Mouse (Mus musculus) T-helper 17 cell (primary cell): ENCODE measurements around the gene Rbfox3.

Experiments
- in situ Hi-C, 2 experiments: fragments of 300-600 bp; cut with MboI, MseI; formaldehyde crosslinking; loops; 1 replicate in 1 of 2; 2 replicates in 1 of 2; pipeline ENCODE4 v1.15.1; 2025; ENCODE audit warnings: high pct_unique_total_duplicates in 2 of 2

Rbfox3 gene

DNA sequence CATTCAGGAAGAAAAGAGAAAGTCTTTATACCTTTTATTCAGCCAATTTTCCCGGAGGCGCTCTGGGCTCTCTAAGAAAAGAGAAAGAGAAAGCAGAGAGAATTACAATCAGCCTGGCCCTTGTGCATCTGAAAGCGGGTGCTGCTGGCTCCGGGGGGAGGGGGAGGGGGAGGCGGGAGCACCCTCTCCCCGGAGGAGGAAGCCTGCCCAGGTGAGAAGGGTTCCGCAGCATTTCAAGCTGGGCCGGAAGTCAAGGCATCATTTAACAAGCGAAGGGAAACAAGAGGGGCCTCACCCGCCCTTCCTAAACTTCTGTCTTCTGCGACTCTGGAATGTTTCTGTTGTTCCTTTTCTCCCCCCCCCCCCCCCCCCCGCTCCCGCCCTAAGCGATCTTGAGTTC is 301.3 kb downstream of the Rbfox3 start:
- in situ Hi-C loops, result no loop called here

GRCm38 (mm10) chr11:118609236-118610000 is 302.0 kb downstream of the Rbfox3 start:
- in situ Hi-C loops, result no loop called here

DNA sequence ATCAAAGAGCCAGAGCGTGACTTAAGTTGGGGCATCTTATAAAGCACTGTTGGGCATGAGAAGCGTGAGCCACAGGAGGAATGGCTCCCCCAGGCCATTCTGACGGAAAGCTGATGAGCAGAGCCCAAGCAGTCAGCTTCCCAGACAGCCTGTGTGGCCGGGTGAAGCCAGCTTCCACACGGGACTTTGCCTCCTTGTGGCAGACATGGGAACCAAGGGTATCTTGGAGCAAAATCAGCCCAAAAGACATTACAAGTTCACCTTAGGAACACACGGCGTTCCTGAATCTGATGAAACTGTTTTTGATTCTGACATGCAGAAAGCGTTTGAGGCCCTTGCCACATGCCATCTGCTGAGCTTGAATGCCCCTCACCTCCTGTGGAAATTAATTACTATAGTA is 303.5 kb downstream of the Rbfox3 start:
- in situ Hi-C loops, result no loop called here

GRCm38 (mm10) chr11:118605570-118605969 is 305.8 kb downstream of the Rbfox3 start:
- in situ Hi-C loops, result no loop called here

- in situ Hi-C loops, result no loop called here
Observed at GRCm38 (mm10) chr11:118604206-118604605, 307.2 kb downstream of the Rbfox3 start.

DNA sequence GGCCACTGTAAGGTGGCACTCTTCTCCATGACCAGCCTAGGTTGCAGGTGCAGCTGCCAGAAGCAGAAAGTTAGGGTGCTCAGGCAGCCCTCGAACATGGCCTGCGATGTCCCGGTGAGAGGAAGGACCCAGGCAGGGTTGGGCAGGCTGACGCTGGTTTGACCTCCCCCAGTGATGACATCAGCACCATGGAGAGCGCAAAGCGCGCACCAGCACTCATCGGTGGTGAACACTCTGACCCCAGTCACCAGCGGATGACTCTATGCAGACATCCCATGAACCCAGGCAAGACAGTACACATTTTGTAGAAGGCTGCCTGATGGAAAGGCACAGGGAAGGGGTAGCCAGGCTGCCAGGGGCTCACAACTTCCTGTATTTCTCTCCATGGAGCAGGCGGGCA is 308.3 kb downstream of the Rbfox3 start:
- in situ Hi-C loops, result no loop called here

GRCm38 (mm10) chr11:118601484-118601883 is 309.9 kb downstream of the Rbfox3 start:
- in situ Hi-C loops, result no loop called here

DNA sequence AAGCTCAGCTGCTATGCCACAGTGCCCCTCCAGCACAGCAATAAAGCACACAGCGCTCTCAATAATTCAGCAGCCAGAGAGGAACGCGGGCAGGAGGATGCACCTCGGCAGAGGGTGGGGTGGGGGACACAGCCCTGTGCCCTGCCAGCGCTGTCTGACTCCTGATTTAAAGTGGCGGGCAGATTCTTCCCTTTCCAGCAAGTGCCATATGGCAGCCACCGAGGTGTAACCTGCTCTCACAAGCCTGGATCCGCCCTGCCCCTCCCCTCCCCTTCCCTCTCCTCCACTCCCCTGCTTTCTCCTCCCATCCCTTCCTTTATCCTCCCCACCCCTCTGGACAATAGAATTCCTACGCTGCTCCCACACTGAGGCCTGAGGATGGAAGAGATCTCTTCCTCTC is 311.2 kb downstream of the Rbfox3 start:
- in situ Hi-C loops, result no loop called here

GRCm38 (mm10) chr11:118598726-118599125 is 312.7 kb downstream of the Rbfox3 start:
- in situ Hi-C loops, result no loop called here

DNA sequence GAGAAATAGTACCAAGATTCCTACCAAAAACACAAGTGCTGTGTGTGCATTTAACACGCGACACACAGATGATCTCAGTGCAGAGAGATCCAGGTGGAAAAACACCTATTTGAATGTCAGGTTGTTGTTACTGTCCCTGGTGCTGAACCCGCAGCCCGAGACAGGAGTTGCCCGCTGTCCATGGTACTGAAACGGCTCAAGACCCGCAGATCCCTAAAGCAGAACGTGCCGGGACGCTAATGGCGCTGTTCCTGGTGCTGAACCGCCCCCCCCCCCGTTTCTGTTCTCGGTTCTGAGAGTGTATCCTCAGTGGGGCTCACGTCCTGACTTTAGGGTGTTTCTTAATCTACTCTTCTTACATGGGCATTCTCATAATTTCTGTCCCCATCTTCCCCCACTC is 326.6 kb downstream of the Rbfox3 start:
- in situ Hi-C loops, result no loop called here

DNA sequence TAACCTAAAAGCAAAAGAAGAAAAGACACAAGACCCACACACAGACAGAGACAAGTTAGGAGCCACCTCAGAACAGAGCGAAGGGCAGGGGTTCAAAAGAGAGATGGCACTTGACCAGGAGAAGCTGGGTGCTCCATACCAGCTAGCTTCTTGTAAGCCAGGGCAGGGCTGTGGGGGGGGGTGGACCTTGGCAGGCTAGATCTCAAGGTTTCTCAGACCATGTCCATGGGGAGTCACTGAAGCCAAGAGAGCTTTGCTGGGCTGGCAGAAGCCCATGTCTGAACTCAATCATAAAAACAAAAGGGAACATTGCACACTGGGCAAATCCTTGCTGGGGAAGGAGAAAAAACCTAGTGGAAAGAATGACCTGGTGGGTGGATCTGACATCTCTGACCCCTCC is 327.4 kb downstream of the Rbfox3 start:
- in situ Hi-C loops, result no loop called here

- in situ Hi-C loops, result no loop called here
Observed at GRCm38 (mm10) chr11:118583573-118583972, 327.8 kb downstream of the Rbfox3 start.

DNA sequence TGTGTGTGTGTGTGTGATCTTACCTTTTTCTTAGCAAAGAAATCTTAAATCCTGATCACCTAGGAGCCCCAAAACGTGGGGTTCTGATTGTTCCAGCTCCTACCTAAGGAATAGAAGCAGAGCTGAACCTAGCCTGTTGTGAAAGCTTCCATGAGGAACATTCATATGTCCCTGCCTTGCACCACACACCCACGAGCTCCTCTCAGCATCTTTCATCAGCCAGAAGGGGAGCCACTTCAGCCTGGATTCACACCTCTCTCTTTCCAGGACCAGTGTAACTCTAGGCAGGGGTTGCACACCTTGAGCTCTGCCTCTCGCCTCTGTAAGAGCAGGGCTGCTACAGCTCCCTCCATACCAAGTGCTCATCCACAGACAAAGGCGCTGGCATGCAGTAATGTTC is 330.4 kb downstream of the Rbfox3 start:
- in situ Hi-C loops, result no loop called here

GRCm38 (mm10) chr11:118579622-118580021 is 331.8 kb downstream of the Rbfox3 start:
- in situ Hi-C loops, result no loop called here

DNA sequence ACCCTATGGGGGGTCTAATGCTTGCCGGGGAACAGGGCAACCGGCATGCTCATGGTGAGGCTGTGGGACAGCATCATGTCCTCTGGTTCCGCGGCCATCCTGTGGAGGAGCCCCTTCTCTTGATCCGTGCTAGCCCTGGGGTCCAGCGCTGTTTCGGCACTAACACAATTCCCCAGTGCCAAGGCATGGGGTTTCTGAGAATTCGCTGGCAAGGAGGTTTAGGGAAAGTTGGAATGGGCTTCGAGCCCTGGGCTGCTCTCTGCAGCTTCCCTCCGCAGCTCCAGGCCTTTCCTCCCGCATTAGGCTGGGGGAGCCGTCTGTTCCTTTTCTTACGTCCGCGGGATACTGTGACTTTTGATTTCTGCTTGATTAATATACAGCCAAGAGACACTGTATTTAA is 334.1 kb downstream of the Rbfox3 start:
- in situ Hi-C loops, result no loop called here

DNA sequence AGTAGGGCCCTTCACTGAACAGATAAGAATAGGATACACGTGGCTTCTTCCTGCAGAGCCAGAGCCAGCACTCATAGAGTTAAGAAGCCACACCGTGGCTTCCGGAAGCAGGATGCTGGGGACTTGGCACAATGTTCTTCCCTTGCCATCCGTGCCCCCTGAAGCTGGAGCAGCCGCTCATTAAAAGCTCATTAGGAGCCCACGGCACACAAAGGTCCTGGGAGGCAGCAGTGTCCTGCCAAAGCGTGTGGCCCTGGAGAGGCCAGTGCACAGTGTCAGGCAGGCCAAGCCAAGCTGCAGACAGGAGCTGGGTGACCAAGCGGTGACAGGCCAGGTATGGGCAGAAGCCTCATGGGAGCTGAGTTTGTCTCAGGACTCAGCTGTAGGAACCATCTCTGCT is 334.8 kb downstream of the Rbfox3 start:
- in situ Hi-C loops, result no loop called here

- in situ Hi-C loops, result no loop called here
Observed at GRCm38 (mm10) chr11:118574418-118574817, 337.0 kb downstream of the Rbfox3 start.

DNA sequence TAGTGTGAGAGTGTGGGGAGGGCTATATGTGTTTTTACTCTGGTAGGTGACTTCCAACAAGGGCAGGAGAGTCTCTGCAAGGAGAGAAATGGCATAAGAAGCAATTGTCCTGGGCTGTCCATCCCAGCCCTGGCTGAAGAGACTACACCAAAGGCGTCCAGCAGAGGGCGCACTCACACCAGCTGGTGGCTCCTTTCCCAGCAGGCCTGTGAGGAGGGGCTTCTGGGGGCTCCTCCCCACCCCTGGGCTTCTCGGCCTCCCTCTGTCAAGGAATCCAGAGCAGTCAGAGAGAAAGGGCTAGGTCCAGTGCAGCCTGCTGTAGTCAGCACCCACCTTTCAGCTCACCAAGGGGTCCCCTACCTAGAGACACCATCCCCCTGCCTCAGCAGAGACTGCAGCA is 337.8 kb downstream of the Rbfox3 start:
- in situ Hi-C loops, result no loop called here

GRCm38 (mm10) chr11:118573000-118573399 is 338.4 kb downstream of the Rbfox3 start:
- in situ Hi-C loops, result no loop called here

GRCm38 (mm10) chr11:118570164-118570563 is 341.2 kb downstream of the Rbfox3 start:
- in situ Hi-C loops, result no loop called here

- in situ Hi-C loops, result no loop called here
Observed at GRCm38 (mm10) chr11:118569571-118570062, 341.8 kb downstream of the Rbfox3 start.

DNA sequence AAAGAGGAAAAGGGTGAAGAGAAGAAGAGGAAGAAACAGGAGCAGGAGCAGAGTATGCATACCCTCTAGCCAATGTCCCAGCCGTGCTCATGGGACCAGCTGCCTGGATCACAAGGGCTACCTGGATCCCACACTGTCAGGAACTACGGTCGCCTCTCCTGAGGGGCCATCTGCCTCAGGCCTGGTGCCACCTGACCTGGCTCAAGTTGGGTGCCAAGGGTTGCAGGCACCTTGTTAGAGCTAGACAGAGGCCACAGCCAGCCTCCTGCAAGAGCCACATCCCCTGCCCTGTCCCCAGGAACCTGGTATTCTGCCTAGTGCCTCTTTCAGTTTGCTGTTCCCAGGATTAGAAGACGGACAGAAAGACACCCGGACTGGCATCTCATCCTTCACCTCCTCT is 347.5 kb downstream of the Rbfox3 start:
- in situ Hi-C loops, result no loop called here

- in situ Hi-C loops, result no loop called here
Observed at GRCm38 (mm10) chr11:118562847-118563246, 348.6 kb downstream of the Rbfox3 start.

DNA sequence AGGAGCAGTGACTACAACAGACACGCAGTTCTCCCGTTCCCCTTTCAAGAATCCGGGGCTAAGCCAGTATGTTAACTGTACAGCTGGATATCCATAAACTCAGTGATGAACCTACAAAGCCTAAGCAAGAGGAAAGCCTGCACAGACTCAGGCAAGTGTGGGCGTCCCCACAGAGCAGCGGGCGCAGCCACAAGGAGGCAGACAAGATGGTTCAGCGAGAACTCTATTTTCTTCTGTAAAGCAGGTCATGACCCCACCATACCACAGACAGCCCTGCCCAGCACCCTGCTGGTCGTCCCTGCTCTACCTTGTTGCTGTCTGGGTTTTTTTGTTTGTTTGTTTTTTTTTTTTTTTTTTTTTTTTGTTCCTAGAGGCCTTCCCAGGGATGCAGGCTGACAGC is 353.2 kb downstream of the Rbfox3 start:
- in situ Hi-C loops, result no loop called here
